Mouse (Mus musculus) limb, embryonic 14.5 days (tissue): Measurements from ENCODE around the gene Six5. TPM values are rescaled to one million over a fixed set of nuclear protein-coding genes. Genes with fewer than 3 reads are reported as not detected.

Experiments used
- ATAC-seq: fragments of 200-750 bp; cut with Nextera tagmentation; 2 replicates; pipeline ENCODE4 v1.8.0; 2017; ENCODE audit warnings: low read depth, moderate number of reproducible peaks, moderate TSS enrichment; ENCODE audit not compliant: low FRiP score
- DNase-seq: peaks from one replicate; pipeline ENCODE4 v3.0.0-alpha.2; 2015; ENCODE audit warnings: low spot score
- H3K27ac ChIP-seq: fragments of 300-500 bp; sonication (generic); replicated peaks from 2 replicates; pipeline ENCODE4 v1.5.1; 2014; ENCODE audit warnings: low read depth, mild to moderate bottlenecking, low read length, moderate library complexity, mixed read lengths
- H3K27me3 ChIP-seq: fragments of 300-500 bp; sonication (generic); 2 replicates; pipeline ENCODE4 v1.6.1; 2014; ENCODE audit warnings: low read length, mixed read lengths; ENCODE audit not compliant: control insufficient read depth, insufficient read depth
- H3K36me3 ChIP-seq: fragments of 300-500 bp; sonication (generic); 2 replicates; pipeline ENCODE4 v1.6.1; 2014; ENCODE audit warnings: mild to moderate bottlenecking, low read length, moderate library complexity, mixed read lengths; ENCODE audit not compliant: control insufficient read depth, insufficient read depth
- H3K4me1 ChIP-seq: fragments of 300-500 bp; sonication (generic); 2 replicates; pipeline ENCODE4 v1.6.1; 2014; ENCODE audit warnings: antibody characterized with exemption, low read length, mixed read lengths; ENCODE audit not compliant: control insufficient read depth, insufficient read depth
- H3K4me2 ChIP-seq: fragments of 300-500 bp; sonication (generic); replicated peaks from 2 replicates; pipeline ENCODE4 v1.6.1; 2014; ENCODE audit warnings: low read depth, mild to moderate bottlenecking, low read length, moderate library complexity; ENCODE audit not compliant: severe bottlenecking
- H3K4me3 ChIP-seq: fragments of 300-500 bp; sonication (generic); replicated peaks from 2 replicates; pipeline ENCODE4 v1.5.1; 2014; ENCODE audit warnings: low read length
- H3K9ac ChIP-seq: fragments of 300-500 bp; sonication (generic); 2 replicates; pipeline ENCODE4 v1.6.1; 2014; ENCODE audit warnings: mild to moderate bottlenecking, low read depth, low read length, moderate library complexity; ENCODE audit not compliant: severe bottlenecking
- H3K9me3 ChIP-seq: fragments of 300-500 bp; sonication (generic); 2 replicates; pipeline ENCODE4 v1.6.1; 2016; ENCODE audit warnings: low read length; ENCODE audit not compliant: control insufficient read depth
- POLR2A ChIP-seq: fragments of 200-500 bp; IDR thresholded peaks from 2 replicates; pipeline ENCODE4 v1.8.0; 2012; ENCODE audit warnings: inconsistent platforms, mild to moderate bottlenecking, moderate library complexity, borderline replicate concordance; ENCODE audit not compliant: insufficient read depth, insufficient read length; ENCODE audit errors: extremely low read depth
- WGBS: fragments of 180-500 bp; shearing (Covaris S2); extraction: QIAGEN DNeasy Blood & Tissue Kit; methylation state at CpG from one replicate; pipeline ENCODE4 v1.1.7; 2014; 5-methylcytosine and 5-hydroxymethylcytosine counted together
- polyA plus RNA-seq, 2 experiments: library from polyadenylated mRNA; depleted of rRNA in 1 of 2; stranded (reverse) in 1 of 2; unstranded in 1 of 2; fragments of >200 nt; fragmentation: Nextera tagmentation in 1 of 2; extraction: Ambion mirVana in 1 of 2; gene quantifications; 2 replicates each; pipeline versions ENCODE4 v1.2.1 to v1.2.3; 2012 to 2014

Six5 gene
- polyA plus RNA-seq, 2 experiments: 19.1 to 103 TPM

DNA sequence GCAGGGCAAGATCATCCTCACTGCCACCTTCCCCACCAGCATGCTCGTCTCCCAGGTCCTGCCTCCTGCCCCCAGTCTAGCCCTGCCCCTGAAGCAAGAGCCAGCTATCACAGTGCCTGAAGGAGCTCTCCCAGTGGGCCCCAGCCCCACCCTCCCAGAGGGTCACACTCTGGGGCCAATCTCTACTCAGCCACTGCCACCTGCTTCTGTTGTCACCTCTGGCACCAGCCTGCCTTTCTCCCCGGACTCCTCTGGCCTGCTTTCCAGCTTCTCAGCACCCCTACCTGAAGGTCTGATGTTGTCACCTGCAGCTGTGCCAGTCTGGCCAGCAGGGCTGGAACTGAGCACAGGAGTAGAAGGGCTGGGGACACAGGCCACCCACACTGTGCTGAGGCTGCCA is 2.8 kb downstream of the Six5 start:
- H3K4me3 ChIP-seq: no peak overlapping the region
- H3K4me2 ChIP-seq: no peak overlapping the region
- H3K9ac ChIP-seq: no peak overlapping the region

DNA sequence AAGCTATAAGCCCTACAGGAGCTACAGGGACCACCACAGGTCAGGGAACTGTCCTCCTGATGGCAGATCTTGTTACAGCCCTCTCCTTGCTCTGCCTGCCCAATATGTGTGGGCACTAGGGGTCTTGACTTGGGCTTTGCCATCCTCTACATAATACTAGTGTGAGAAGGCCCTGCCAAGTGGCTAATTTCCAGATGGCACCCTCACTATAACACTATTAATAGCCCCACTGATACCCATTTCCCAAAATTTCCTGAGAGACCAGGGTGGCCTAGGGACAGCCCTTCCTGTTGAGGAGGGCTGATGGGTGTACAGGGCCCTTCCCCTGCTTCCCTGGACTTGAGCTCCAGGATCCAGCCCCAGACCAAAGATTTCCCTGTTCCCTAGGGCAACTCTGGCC is 3.5 kb downstream of the Six5 start:
- H3K4me3 ChIP-seq: no peak overlapping the region
- H3K4me1 ChIP-seq: peaks cover 23% of the 10 kb centered on the region
- no peak for TF ChIP-seq POLR2A
- no peak overlapping the region for H3K27ac ChIP-seq
- peaks cover 14% of the 10 kb centered on the region for H3K36me3 ChIP-seq
- H3K4me2 ChIP-seq: no peak overlapping the region
- no peaks in the 10 kb centered on the region for H3K27me3 ChIP-seq
- DNase-seq (no peak), ATAC-seq (no peak)
- H3K9ac ChIP-seq: no peak overlapping the region
- no peaks in the 10 kb centered on the region for H3K9me3 ChIP-seq

More for the DNA sequence above, 2.8 kb downstream of the Six5 start:
- no peaks in the 10 kb centered on the region for H3K9me3 ChIP-seq
- no peak for TF ChIP-seq POLR2A
- ATAC-seq: no peak
- no peaks in the 10 kb centered on the region for H3K27me3 ChIP-seq
- peaks cover 14% of the 10 kb centered on the region for H3K36me3 ChIP-seq
- no peak overlapping the region for H3K27ac ChIP-seq
- no peak for DNase-seq
- peaks cover 29% of the 10 kb centered on the region for H3K4me1 ChIP-seq
- WGBS: 52% methylated on average over 2 of the region's 2 CpGs

- Histone ChIP-seq H3K27ac (no peak overlapping the region), H3K4me2 (no peak overlapping the region), H3K27me3 (no peaks in the 10 kb centered on the region), H3K4me3 (no peak overlapping the region), H3K4me1 (peaks cover 16% of the 10 kb centered on the region), H3K9ac (no peak overlapping the region), H3K9me3 (no peaks in the 10 kb centered on the region), H3K36me3 (peaks cover 14% of the 10 kb centered on the region)
- no peak for DNase-seq
- no peak for ATAC-seq
- no peak for TF ChIP-seq POLR2A
- 68% methylated on average over 7 of the region's 7 CpGs for WGBS
These were observed 4.4 kb downstream of the Six5 start for GRCm38 (mm10) chr7:19098811-19099210.

GRCm38 (mm10) chr7:19100290-19100689 is 5.9 kb downstream of the Six5 start:
- peaks cover 14% of the 10 kb centered on the region for H3K36me3 ChIP-seq
- no peak overlapping the region for H3K4me3 ChIP-seq
- no peaks in the 10 kb centered on the region for H3K27me3 ChIP-seq
- WGBS: 67% methylated on average over 1 of the region's 1 CpGs
- H3K4me2 ChIP-seq: no peak overlapping the region
- DNase-seq: no peak
- no peak overlapping the region for H3K9ac ChIP-seq
- no peaks in the 10 kb centered on the region for H3K9me3 ChIP-seq
- peaks cover 16% of the 10 kb centered on the region for H3K4me1 ChIP-seq
- no peak for TF ChIP-seq POLR2A
- no peak overlapping the region for H3K27ac ChIP-seq
- ATAC-seq: no peak

- H3K4me3 ChIP-seq: no peak overlapping the region
- ATAC-seq (no peak), DNase-seq (no peak)
- no peaks in the 10 kb centered on the region for H3K4me1 ChIP-seq
- no peaks in the 10 kb centered on the region for H3K9me3 ChIP-seq
- no peaks in the 10 kb centered on the region for H3K36me3 ChIP-seq
- H3K27ac ChIP-seq: no peak overlapping the region
- H3K27me3 ChIP-seq: no peaks in the 10 kb centered on the region
- no peak overlapping the region for H3K4me2 ChIP-seq
- H3K9ac ChIP-seq: no peak overlapping the region
- TF ChIP-seq POLR2A: no peak
These were observed 9.3 kb downstream of the Six5 start for GRCm38 (mm10) chr7:19103741-19104140.

GRCm38 (mm10) chr7:19104486-19104885 is 10.1 kb downstream of the Six5 start:
- Histone ChIP-seq H3K36me3 (no peaks in the 10 kb centered on the region), H3K4me3 (no peak overlapping the region), H3K4me1 (no peaks in the 10 kb centered on the region), H3K4me2 (no peak overlapping the region), H3K9me3 (no peaks in the 10 kb centered on the region), H3K27me3 (no peaks in the 10 kb centered on the region), H3K27ac (no peak overlapping the region), H3K9ac (no peak overlapping the region)
- ATAC-seq (no peak), DNase-seq (no peak)
- WGBS: 67% methylated on average over 2 of the region's 2 CpGs
- no peak for TF ChIP-seq POLR2A
